9 mouse cellular contexts compared by ENCODE assay signal in genomic region chr14:21686376-21687279, GRCm38 (mm10). TPM values are rescaled to one million over a fixed set of nuclear protein-coding genes. Genes with fewer than 3 reads are reported as not detected.
A peak's percentile ranks its signal among the peaks of the same experiment; 100 is the strongest.
DNase-seq lines count a peak whose midpoint lies in the region; ATAC-seq and TF ChIP-seq lines count a peak whose summit lies in the region.
"Had no signal": no experiment of that assay in that cellular context is flagged by ENCODE, and none has a peak within 500 bp of the region (broad histone marks: within the 10 kb centered on the region; RNA-seq: fewer than 3 reads in every experiment).

No protein-coding gene starts in this region.

- 14% methylated on average over 44 of the region's 49 CpGs for WGBS in lung, postnatal 0 days
- WGBS in hindbrain, embryonic 13.5 days, result 12% methylated on average over 46 of the region's 49 CpGs
- 8% methylated on average over 49 of the region's 49 CpGs for WGBS in midbrain, embryonic 12.5 days

- no peak for TF ChIP-seq EP300 in lung, postnatal 0 days (IDR thresholded peaks at IDR 0.05)

- no peaks in the 10 kb centered on the region for H3K9me3 ChIP-seq in lung, postnatal 0 days (ENCODE audit: low read length)
- H3K9me3 ChIP-seq in hindbrain, embryonic 13.5 days, result no peaks in the 10 kb centered on the region
- no peaks in the 10 kb centered on the region for H3K9me3 ChIP-seq in midbrain, embryonic 12.5 days

- H3K4me3 ChIP-seq in lung, postnatal 0 days (ENCODE audit: low read depth, low read length), result no peak overlapping the region
- H3K4me3 ChIP-seq in hindbrain, embryonic 13.5 days, result peak overlapping the region; percentile 36
- H3K4me3 ChIP-seq in midbrain, embryonic 12.5 days, result peak overlapping the region; percentile 34
- H3K4me3 ChIP-seq: layer of hippocampus, adult 2 months had no signal

- 0 out of 2 replicates have a peak, but pooled peaks cover 3% of the 10 kb centered on the region for H3K27me3 ChIP-seq in lung, postnatal 0 days (replicated peaks; ENCODE audit: insufficient read depth, low read length)
- peaks cover 30% of the 10 kb centered on the region for H3K27me3 ChIP-seq in hindbrain, embryonic 13.5 days
- peaks cover 34% of the 10 kb centered on the region for H3K27me3 ChIP-seq in midbrain, embryonic 12.5 days

- ATAC-seq in lung, postnatal 0 days, result peak; percentile 43
- ATAC-seq in hindbrain, embryonic 13.5 days (ENCODE audit: low FRiP score), result 0 out of 2 replicates have a peak, but pooled peaks have one; percentile 29
- no peak for ATAC-seq in midbrain, embryonic 12.5 days (ENCODE audit: low FRiP score, low read depth)

- no peak for TF ChIP-seq CTCF in lung, postnatal 0 days (IDR thresholded peaks at IDR 0.05)

- no peaks in the 10 kb centered on the region for H3K4me1 ChIP-seq in lung, postnatal 0 days (ENCODE audit: insufficient read depth, low read depth, low read length)
- peaks cover 23% of the 10 kb centered on the region for H3K4me1 ChIP-seq in hindbrain, embryonic 13.5 days (replicated peaks)
- peaks cover 25% of the 10 kb centered on the region for H3K4me1 ChIP-seq in midbrain, embryonic 12.5 days

- no peak overlapping the region for H3K9ac ChIP-seq in lung, postnatal 0 days (replicated peaks; ENCODE audit: low read depth)
- H3K9ac ChIP-seq in hindbrain, embryonic 13.5 days, result peak overlapping the region; percentile 53
- H3K9ac ChIP-seq in midbrain, embryonic 12.5 days (replicated peaks), result no peak overlapping the region

- peak overlapping the region; percentile 50 for H3K4me2 ChIP-seq in lung, postnatal 0 days (replicated peaks; ENCODE audit: low read depth, low read length)
- peak overlapping the region; percentile 54 for H3K4me2 ChIP-seq in hindbrain, embryonic 13.5 days
- peak overlapping the region; percentile 54 for H3K4me2 ChIP-seq in midbrain, embryonic 12.5 days (replicated peaks)

- no peak for DNase-seq in lung, postnatal 0 days (ENCODE audit: low spot score)
- DNase-seq in lung, postnatal 25 days (ENCODE audit: low spot score), result no peak
- DNase-seq in right cerebral cortex, postnatal 4 days, result no peak
- DNase-seq in urinary bladder, adult 18-20 months (ENCODE audit: low spot score in 2 of 2), result no peak
- DNase-seq in gastrocnemius, postnatal 10 days, result no peak
- DNase-seq: spleen, adult 18-20 months had no signal

- no peaks in the 10 kb centered on the region for H3K36me3 ChIP-seq in lung, postnatal 0 days (ENCODE audit: insufficient read depth, low read length)
- no peaks in the 10 kb centered on the region for H3K36me3 ChIP-seq in hindbrain, embryonic 13.5 days
- no peaks in the 10 kb centered on the region for H3K36me3 ChIP-seq in midbrain, embryonic 12.5 days

- no peak overlapping the region for H3K27ac ChIP-seq in lung, postnatal 0 days (ENCODE audit: low read length)
- no peak overlapping the region for H3K27ac ChIP-seq in hindbrain, embryonic 13.5 days
- H3K27ac ChIP-seq in midbrain, embryonic 12.5 days (replicated peaks), result no peak overlapping the region
- H3K27ac ChIP-seq: layer of hippocampus, adult 2 months had no signal

RNA-seq across cellular contexts. Expression of gene Dupd1, which starts 27.7 kb away (rescaled TPM):
- 0.16 and 0.24 TPM in 2 replicates for polyA plus RNA-seq in lung, postnatal 0 days (2015; fragmentation: Nextera tagmentation; extraction: Ambion mirVana)
- polyA plus RNA-seq in hindbrain, embryonic 13.5 days (2015; fragmentation: Nextera tagmentation; extraction: Ambion mirVana), result 0.14 TPM in 1 of 2 replicates, not detected in the other
- polyA plus RNA-seq in midbrain, embryonic 12.5 days (2016; fragmentation: Nextera tagmentation; extraction: Ambion mirVana), result 0.27 TPM in 1 of 2 replicates, not detected in the other
- total RNA-seq in gastrocnemius, postnatal 10 days (2021), result 10 to 100 TPM; 58.3 to 74.2 TPM
